Mouse (Mus musculus) megakaryocyte progenitor cell, adult 5-6 weeks (primary cell): ENCODE data around the gene Anapc15-ps. TPM values are rescaled to one million over a fixed set of nuclear protein-coding genes. Genes with fewer than 3 reads are reported as not detected.

Source experiments
- ATAC-seq: replicated peaks from 2 replicates; pipeline ENCODE4 v1.8.0; 2016; ENCODE audit warnings: mild to moderate bottlenecking, moderate TSS enrichment, inconsistent platforms; ENCODE audit not compliant: poor library complexity
- total RNA-seq, 2 experiments: library from RNA; stranded (forward) in 1 of 2; stranded (reverse) in 1 of 2; fragments of 157-497, 149-512 nt in 1 of 2; fragments of 200-1000 nt in 1 of 2; gene quantifications; 2 replicates each; pipeline versions ENCODE4 v1.2.3 to v1.2.4; 2015 to 2017

Anapc15-ps gene
- total RNA-seq, 2 experiments from 2014 or later: 0.75 TPM; not detected in 1

- ATAC-seq: no peak
Measured at GRCm38 (mm10) chr10:95694559-95695251, 21.5 kb upstream of the Anapc15-ps start.

GRCm38 (mm10) chr10:95691347-95691746, 18.1 kb upstream of the Anapc15-ps start:
- no peak for ATAC-seq

- peak; percentile 58; the same call in 1 of the 2 replicates for ATAC-seq
Measured at GRCm38 (mm10) chr10:95689833-95690232, 16.6 kb upstream of the Anapc15-ps start.

GRCm38 (mm10) chr10:95689058-95689457, 15.8 kb upstream of the Anapc15-ps start:
- ATAC-seq: no peak

GRCm38 (mm10) chr10:95687558-95688141, 14.4 kb upstream of the Anapc15-ps start:
- no peak for ATAC-seq

GRCm38 (mm10) chr10:95686041-95686440, 12.8 kb upstream of the Anapc15-ps start:
- ATAC-seq: no peak

GRCm38 (mm10) chr10:95684782-95685555, 11.7 kb upstream of the Anapc15-ps start:
- peak; percentile 74 for ATAC-seq

GRCm38 (mm10) chr10:95684250-95684649, 11.0 kb upstream of the Anapc15-ps start:
- no peak for ATAC-seq

GRCm38 (mm10) chr10:95683735-95684134, 10.5 kb upstream of the Anapc15-ps start:
- no peak for ATAC-seq

- no peak for ATAC-seq
Measured at GRCm38 (mm10) chr10:95682964-95683363, 9.7 kb upstream of the Anapc15-ps start.

GRCm38 (mm10) chr10:95682091-95682740, 9.0 kb upstream of the Anapc15-ps start:
- no peak for ATAC-seq

GRCm38 (mm10) chr10:95681481-95681880, 8.2 kb upstream of the Anapc15-ps start:
- ATAC-seq: no peak

GRCm38 (mm10) chr10:95681058-95681440, 7.8 kb upstream of the Anapc15-ps start:
- no peak for ATAC-seq

- ATAC-seq: 0 out of 2 replicates have a peak, but pooled peaks have one; percentile 12
Measured at GRCm38 (mm10) chr10:95680153-95681057, 7.2 kb upstream of the Anapc15-ps start.

- no peak for ATAC-seq
Measured at GRCm38 (mm10) chr10:95679131-95679530, 5.9 kb upstream of the Anapc15-ps start.

GRCm38 (mm10) chr10:95678661-95679060, 5.4 kb upstream of the Anapc15-ps start:
- no peak for ATAC-seq

GRCm38 (mm10) chr10:95678241-95678640, 5.0 kb upstream of the Anapc15-ps start:
- ATAC-seq: no peak

- peak; percentile 77 for ATAC-seq
Measured at GRCm38 (mm10) chr10:95677356-95678109, 4.3 kb upstream of the Anapc15-ps start.

- no peak for ATAC-seq
Measured at GRCm38 (mm10) chr10:95676991-95677355, 3.7 kb upstream of the Anapc15-ps start.

GRCm38 (mm10) chr10:95676387-95676786, 3.1 kb upstream of the Anapc15-ps start:
- no peak for ATAC-seq
